Mouse (Mus musculus) erythroblast, embryonic 14.5 days (primary cell): Measurements from ENCODE around the gene Plxnc1. TPM values are rescaled to one million over a fixed set of nuclear protein-coding genes. Genes with fewer than 3 reads are reported as not detected.

ENCODE experiments used
- H3K27me3 ChIP-seq: 2 replicates; pipeline ENCODE4 v1.6.1; 2012; ENCODE audit warnings: inconsistent platforms; ENCODE audit not compliant: control insufficient read depth
- H3K36me3 ChIP-seq: 2 replicates; pipeline ENCODE4 v1.6.1; 2012; ENCODE audit warnings: mild to moderate bottlenecking, inconsistent platforms; ENCODE audit not compliant: control insufficient read depth
- H3K4me1 ChIP-seq: 2 replicates; pipeline ENCODE4 v1.6.1; 2012; ENCODE audit warnings: inconsistent platforms; ENCODE audit not compliant: control insufficient read depth
- H3K4me3 ChIP-seq: replicated peaks from 2 replicates; pipeline ENCODE3; 2012; ENCODE audit warnings: moderate library complexity, mild to moderate bottlenecking, inconsistent platforms
- H3K9me3 ChIP-seq: 2 replicates; pipeline ENCODE4 v1.6.1; 2012; ENCODE audit warnings: low read length, inconsistent platforms, mixed read lengths; ENCODE audit not compliant: control insufficient read depth
- GATA1 ChIP-seq: IDR thresholded peaks from 2 replicates; pipeline ENCODE4 v1.6.1; 2012; ENCODE audit warnings: low read length, inconsistent platforms, mixed read lengths
- TAL1 ChIP-seq: IDR thresholded peaks from 3 replicates; pipeline ENCODE4 v1.6.1; 2012; ENCODE audit warnings: low read length, inconsistent platforms, mixed read lengths
- polyA plus RNA-seq: library from polyadenylated mRNA; stranded (reverse); fragments of >175 nt; gene quantifications from 2 replicates; pipeline ENCODE4 v1.2.3, GENCODE M21; 2012

The Plxnc1 gene
- polyA plus RNA-seq, 1 experiment, result 0.05 TPM

- Histone ChIP-seq H3K9me3 (no peaks in the 10 kb centered on the region), H3K4me1 (no peaks in the 10 kb centered on the region), H3K27me3 (no peaks in the 10 kb centered on the region), H3K36me3 (no peaks in the 10 kb centered on the region), H3K4me3 (no peak overlapping the region)
- no peak for TF ChIP-seq TAL1
- no peak for TF ChIP-seq GATA1
Observed at GRCm38 (mm10) chr10:94976329-94976728, 31.7 kb upstream of the Plxnc1 start.

GRCm38 (mm10) chr10:94975099-94975496, 30.5 kb upstream of the Plxnc1 start:
- H3K27me3 ChIP-seq, result no peaks in the 10 kb centered on the region
- no peaks in the 10 kb centered on the region for H3K9me3 ChIP-seq
- no peak for TF ChIP-seq TAL1
- TF ChIP-seq GATA1, result no peak
- no peak overlapping the region for H3K4me3 ChIP-seq
- H3K4me1 ChIP-seq, result no peaks in the 10 kb centered on the region
- no peaks in the 10 kb centered on the region for H3K36me3 ChIP-seq

GRCm38 (mm10) chr10:94974345-94975098, 29.9 kb upstream of the Plxnc1 start:
- no peaks in the 10 kb centered on the region for H3K4me1 ChIP-seq
- TF ChIP-seq TAL1 (no peak), GATA1 (no peak)
- H3K36me3 ChIP-seq, result no peaks in the 10 kb centered on the region
- no peaks in the 10 kb centered on the region for H3K27me3 ChIP-seq
- H3K4me3 ChIP-seq, result no peak overlapping the region
- H3K9me3 ChIP-seq, result no peaks in the 10 kb centered on the region

GRCm38 (mm10) chr10:94971625-94972161, 27.1 kb upstream of the Plxnc1 start:
- Histone ChIP-seq H3K4me1 (peaks cover 4% of the 10 kb centered on the region), H3K4me3 (no peak overlapping the region), H3K27me3 (no peaks in the 10 kb centered on the region), H3K36me3 (no peaks in the 10 kb centered on the region), H3K9me3 (no peaks in the 10 kb centered on the region)
- TF ChIP-seq TAL1, result no peak
- TF ChIP-seq GATA1, result no peak

GRCm38 (mm10) chr10:94970221-94970620, 25.6 kb upstream of the Plxnc1 start:
- H3K4me1 ChIP-seq, result peaks cover 4% of the 10 kb centered on the region
- no peaks in the 10 kb centered on the region for H3K27me3 ChIP-seq
- TF ChIP-seq GATA1 (no peak), TAL1 (no peak)
- no peaks in the 10 kb centered on the region for H3K36me3 ChIP-seq
- H3K9me3 ChIP-seq, result no peaks in the 10 kb centered on the region
- H3K4me3 ChIP-seq, result no peak overlapping the region

- TF ChIP-seq TAL1, result no peak
- TF ChIP-seq GATA1, result no peak
- H3K9me3 ChIP-seq, result peaks cover 7% of the 10 kb centered on the region
- H3K36me3 ChIP-seq, result no peaks in the 10 kb centered on the region
- no peak overlapping the region for H3K4me3 ChIP-seq
- peaks cover 4% of the 10 kb centered on the region for H3K4me1 ChIP-seq
- H3K27me3 ChIP-seq, result no peaks in the 10 kb centered on the region
Observed at GRCm38 (mm10) chr10:94967468-94967867, 22.8 kb upstream of the Plxnc1 start.

- TF ChIP-seq GATA1 (no peak), TAL1 (no peak)
- Histone ChIP-seq H3K4me3 (no peak overlapping the region), H3K36me3 (no peaks in the 10 kb centered on the region), H3K4me1 (peaks cover 9% of the 10 kb centered on the region), H3K9me3 (peaks cover 7% of the 10 kb centered on the region), H3K27me3 (no peaks in the 10 kb centered on the region)
Observed at GRCm38 (mm10) chr10:94966789-94967188, 22.2 kb upstream of the Plxnc1 start.

GRCm38 (mm10) chr10:94965093-94965492, 20.5 kb upstream of the Plxnc1 start:
- no peaks in the 10 kb centered on the region for H3K36me3 ChIP-seq
- peaks cover 7% of the 10 kb centered on the region for H3K9me3 ChIP-seq
- H3K4me3 ChIP-seq, result no peak overlapping the region
- TF ChIP-seq TAL1 (no peak), GATA1 (no peak)
- peaks cover 13% of the 10 kb centered on the region for H3K4me1 ChIP-seq
- H3K27me3 ChIP-seq, result no peaks in the 10 kb centered on the region

- TF ChIP-seq GATA1, result no peak
- TF ChIP-seq TAL1, result no peak
- Histone ChIP-seq H3K9me3 (peaks cover 7% of the 10 kb centered on the region), H3K4me1 (peaks cover 9% of the 10 kb centered on the region), H3K36me3 (no peaks in the 10 kb centered on the region), H3K27me3 (no peaks in the 10 kb centered on the region), H3K4me3 (no peak overlapping the region)
Observed at GRCm38 (mm10) chr10:94962005-94962404, 17.4 kb upstream of the Plxnc1 start.

GRCm38 (mm10) chr10:94961283-94961682, 16.6 kb upstream of the Plxnc1 start:
- Histone ChIP-seq H3K4me3 (no peak overlapping the region), H3K36me3 (no peaks in the 10 kb centered on the region), H3K9me3 (peaks cover 7% of the 10 kb centered on the region), H3K4me1 (peaks cover 9% of the 10 kb centered on the region), H3K27me3 (no peaks in the 10 kb centered on the region)
- no peak for TF ChIP-seq GATA1
- no peak for TF ChIP-seq TAL1
